In the genomic region with DNA sequence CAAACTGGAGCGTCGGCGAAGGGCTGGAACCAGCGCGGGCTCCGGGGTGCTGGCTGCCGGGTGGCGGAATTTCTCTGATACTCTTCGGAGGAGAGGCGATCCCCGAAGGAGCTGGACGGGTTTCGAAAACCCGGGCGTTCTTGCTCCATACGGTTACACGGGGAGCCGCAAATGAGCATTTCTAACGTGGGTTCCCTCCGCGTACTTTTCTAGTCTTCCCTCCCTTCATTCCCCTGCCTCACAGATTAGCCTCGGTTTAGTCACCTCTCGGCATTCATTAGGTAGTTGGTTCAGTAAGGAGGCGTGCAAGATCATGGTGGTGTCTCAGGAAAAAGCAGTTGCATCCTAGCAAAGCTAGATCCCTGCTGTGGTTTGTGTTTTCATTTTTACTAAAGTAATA, we compare ENCODE assay signal across 8 mouse cellular contexts. TPM values are rescaled to one million over a fixed set of nuclear protein-coding genes. Genes with fewer than 3 reads are reported as not detected.
A peak's percentile ranks its signal among the peaks of the same experiment; 100 is the strongest.
DNase-seq lines count a peak whose midpoint lies in the region; ATAC-seq and TF ChIP-seq lines count a peak whose summit lies in the region.

No protein-coding gene starts in this region.

- peak overlapping the region; percentile 95 for H3K9ac ChIP-seq in forebrain, embryonic 12.5 days
- H3K9ac ChIP-seq in liver, embryonic 15.5 days = peak overlapping the region; percentile 93

- H3K4me1 ChIP-seq in forebrain, embryonic 12.5 days = peaks cover 10% of the 10 kb centered on the region
- peaks cover 24% of the 10 kb centered on the region for H3K4me1 ChIP-seq in liver, embryonic 15.5 days (replicated peaks)

- under 1% methylated on average over 24 of the region's 24 CpGs for WGBS in forebrain, embryonic 12.5 days
- WGBS in liver, embryonic 15.5 days (ENCODE audit: insufficient replicate concordance) = 0% methylated on average over 24 of the region's 24 CpGs

- no peak for TF ChIP-seq CTCF in gastrocnemius, adult 2 months (IDR thresholded peaks at IDR 0.05)

- no peaks in the 10 kb centered on the region for H3K9me3 ChIP-seq in forebrain, embryonic 12.5 days
- H3K9me3 ChIP-seq in liver, embryonic 15.5 days (replicated peaks) = no peaks in the 10 kb centered on the region

- no peak for DNase-seq in gastrocnemius, adult 2 months
- DNase-seq in gastrocnemius, adult 18-20 months (ENCODE audit: low spot score) = no peak
- peak; percentile 40 for DNase-seq in 3T3-L1 (ENCODE audit: low read depth, low spot score)
- no peak for DNase-seq in adrenal gland, adult 8-10 months
- DNase-seq in thymus, postnatal 4 days = no peak

- peak overlapping the region; percentile 99 for H3K27ac ChIP-seq in gastrocnemius, adult 2 months
- H3K27ac ChIP-seq in forebrain, embryonic 12.5 days = peak overlapping the region; percentile 98
- peak overlapping the region; percentile 97 for H3K27ac ChIP-seq in liver, embryonic 15.5 days (replicated peaks)

- H3K4me2 ChIP-seq in forebrain, embryonic 12.5 days = peak overlapping the region; percentile 77
- H3K4me2 ChIP-seq in liver, embryonic 15.5 days = peak overlapping the region; percentile 74

- H3K4me3 ChIP-seq in gastrocnemius, adult 2 months = peak overlapping the region; percentile 93
- peak overlapping the region; percentile 97 for H3K4me3 ChIP-seq in forebrain, embryonic 12.5 days (replicated peaks)
- peak overlapping the region; percentile 93 for H3K4me3 ChIP-seq in liver, embryonic 15.5 days (replicated peaks)

- peaks cover 26% of the 10 kb centered on the region for H3K36me3 ChIP-seq in forebrain, embryonic 12.5 days (replicated peaks)
- peaks cover 24% of the 10 kb centered on the region for H3K36me3 ChIP-seq in liver, embryonic 15.5 days (replicated peaks)

- H3K27me3 ChIP-seq in forebrain, embryonic 12.5 days = no peaks in the 10 kb centered on the region
- no peaks in the 10 kb centered on the region for H3K27me3 ChIP-seq in liver, embryonic 15.5 days

- intact Hi-C loops in gastrocnemius, adult 2 months (cut with DNase I) = no loop called here

- ATAC-seq in forebrain, embryonic 12.5 days (ENCODE audit: low FRiP score) = 0 out of 2 replicates have a peak, but pooled peaks have one; percentile 30
- no peak for ATAC-seq in liver, embryonic 15.5 days (ENCODE audit: insufficient read depth)
- ATAC-seq in megakaryocyte progenitor cell, adult 5-6 weeks (replicated peaks; ENCODE audit: poor library complexity) = no peak

RNA-seq across cellular contexts. Expression of gene Luc7l, which starts 0.7 kb away (rescaled TPM):
- total RNA-seq in gastrocnemius, adult 2 months (2021) = 10 to 100 TPM; 12.6 to 14.5 TPM
- 10 to 100 TPM in 1 of 2 experiments, 1 to 10 TPM in 1; 9.6 to 11.6 TPM for total RNA-seq in gastrocnemius, adult 18-20 months (2021)
- polyA plus RNA-seq in forebrain, embryonic 12.5 days (2016; fragmentation: Nextera tagmentation; extraction: Ambion mirVana) = 148 and 151 TPM in 2 replicates
- polyA plus RNA-seq in liver, embryonic 15.5 days (2015; fragmentation: Nextera tagmentation; extraction: Ambion mirVana) = 28.9 and 29.0 TPM in 2 replicates
- 10 to 100 TPM; 52.9 to 90.2 (median 70.1) TPM for total RNA-seq in adrenal gland, adult 8-10 months (2022)
- total RNA-seq in megakaryocyte progenitor cell, adult 5-6 weeks (2015) = 68.1 and 69.9 TPM in 2 replicates
- 100 and 126 TPM in 2 replicates for total RNA-seq in megakaryocyte progenitor cell, adult 5-6 weeks (2017)

RNA-seq across cellular contexts. Expression of gene Fam234a, which starts 9.4 kb away (rescaled TPM):
- 10 to 100 TPM; 65.6 to 86.0 TPM for total RNA-seq in gastrocnemius, adult 2 months (2021)
- total RNA-seq in gastrocnemius, adult 18-20 months (2021) = 10 to 100 TPM; 76.7 to 85.3 TPM
- 19.7 and 24.4 TPM in 2 replicates for polyA plus RNA-seq in forebrain, embryonic 12.5 days (2016; fragmentation: Nextera tagmentation; extraction: Ambion mirVana)
- polyA plus RNA-seq in liver, embryonic 15.5 days (2015; fragmentation: Nextera tagmentation; extraction: Ambion mirVana) = 16.4 and 18.3 TPM in 2 replicates
- 100 to 1,000 TPM; 108 to 126 (median 119) TPM for total RNA-seq in adrenal gland, adult 8-10 months (2022)
- 5.1 and 5.5 TPM in 2 replicates for total RNA-seq in megakaryocyte progenitor cell, adult 5-6 weeks (2015)
- 4.6 and 6.4 TPM in 2 replicates for total RNA-seq in megakaryocyte progenitor cell, adult 5-6 weeks (2017)

RNA-seq across cellular contexts. Expression of gene Arhgdig, which starts 45.8 kb away (rescaled TPM):
- under 1 TPM; 0.53 to 0.64 TPM for total RNA-seq in gastrocnemius, adult 2 months (2021)
- total RNA-seq in gastrocnemius, adult 18-20 months (2021) = 1 to 10 TPM; 1.2 to 1.4 TPM
- polyA plus RNA-seq in forebrain, embryonic 12.5 days (2016; fragmentation: Nextera tagmentation; extraction: Ambion mirVana) = 10.5 and 10.6 TPM in 2 replicates
- polyA plus RNA-seq in liver, embryonic 15.5 days (2015; fragmentation: Nextera tagmentation; extraction: Ambion mirVana) = 14.4 and 15.3 TPM in 2 replicates
- total RNA-seq in adrenal gland, adult 8-10 months (2022) = 10 to 100 TPM; 14.5 to 30.7 (median 20.6) TPM
- 0.44 and 0.74 TPM in 2 replicates for total RNA-seq in megakaryocyte progenitor cell, adult 5-6 weeks (2015)
- 0.96 TPM in 1 of 2 replicates, not detected in the other for total RNA-seq in megakaryocyte progenitor cell, adult 5-6 weeks (2017)

RNA-seq across cellular contexts. Expression of gene Rgs11, which starts 50.6 kb away (rescaled TPM):
- total RNA-seq in gastrocnemius, adult 2 months (2021) = under 1 TPM; 0.33 to 0.54 TPM
- under 1 TPM; 0.48 to 0.66 TPM for total RNA-seq in gastrocnemius, adult 18-20 months (2021)
- polyA plus RNA-seq in forebrain, embryonic 12.5 days (2016; fragmentation: Nextera tagmentation; extraction: Ambion mirVana) = 2.4 and 3.8 TPM in 2 replicates
- 0.24 and 0.36 TPM in 2 replicates for polyA plus RNA-seq in liver, embryonic 15.5 days (2015; fragmentation: Nextera tagmentation; extraction: Ambion mirVana)
- total RNA-seq in adrenal gland, adult 8-10 months (2022) = 100 to 1,000 TPM in 2 of 4 experiments, 10 to 100 TPM in 2; 47.1 to 158 (median 93.6) TPM
- total RNA-seq in megakaryocyte progenitor cell, adult 5-6 weeks (2015) = 0.42 TPM in 1 of 2 replicates, not detected in the other
- total RNA-seq in megakaryocyte progenitor cell, adult 5-6 weeks (2017) = 0.33 TPM in 1 of 2 replicates, not detected in the other

RNA-seq across cellular contexts. Expression of gene Pdia2, which starts 54.5 kb away (rescaled TPM):
- not detected for total RNA-seq in gastrocnemius, adult 2 months (2021)
- not detected for total RNA-seq in gastrocnemius, adult 18-20 months (2021)
- 0.29 and 0.67 TPM in 2 replicates for polyA plus RNA-seq in forebrain, embryonic 12.5 days (2016; fragmentation: Nextera tagmentation; extraction: Ambion mirVana)
- 72.3 and 75.1 TPM in 2 replicates for polyA plus RNA-seq in liver, embryonic 15.5 days (2015; fragmentation: Nextera tagmentation; extraction: Ambion mirVana)
- total RNA-seq in adrenal gland, adult 8-10 months (2022) = 1 to 10 TPM; 1.8 to 3.7 (median 2.4) TPM
- total RNA-seq in megakaryocyte progenitor cell, adult 5-6 weeks (2015) = 0.42 and 2.4 TPM in 2 replicates
- total RNA-seq in megakaryocyte progenitor cell, adult 5-6 weeks (2017) = 3.6 and 3.9 TPM in 2 replicates

Comparison
In these comparisons a context has a peak if more than half of its experiments do, and no peak if none do; other contexts are left out.
1. RNA of gene Fam234a, which starts 9.4 kb away (total RNA-seq): 108 to 126 TPM in adrenal gland, adult 8-10 months, 65.6 to 86.0 TPM in gastrocnemius, adult 2 months and 76.7 to 85.3 TPM in gastrocnemius, adult 18-20 months; 4.6 to 6.4 TPM in megakaryocyte progenitor cell, adult 5-6 weeks; every median in the first group is over 4 times any median in the second.
2. RNA of gene Arhgdig, which starts 45.8 kb away (total RNA-seq): 14.5 to 30.7 TPM in adrenal gland, adult 8-10 months; 1.2 to 1.4 TPM in gastrocnemius, adult 18-20 months, 0.44 to 0.96 TPM in megakaryocyte progenitor cell, adult 5-6 weeks and 0.53 to 0.64 TPM in gastrocnemius, adult 2 months; every median in the first group is over 4 times any median in the second.
3. Peak in every context shown above with its lines, with median percentiles within 50 percentile points of each other: H3K27ac ChIP-seq and H3K4me3 ChIP-seq.